Mouse (Mus musculus) stomach, embryonic 14.5 days (tissue): ENCODE measurements at regions not wholly inside any gene's neighbourhood (a gene's known extent, or its start where the extent isn't known, plus 50 kb on each side); places are given as distances from the start of the nearest gene placed in this dataset.

Experiments
- ATAC-seq: fragments of 200-750 bp; cut with Nextera tagmentation; 2 replicates; pipeline ENCODE4 v1.8.0; 2017; ENCODE audit warnings: low read depth, moderate TSS enrichment; ENCODE audit not compliant: insufficient number of reproducible peaks, insufficient read depth, low FRiP score
- H3K27ac ChIP-seq: fragments of 300-500 bp; sonication (generic); 2 replicates; pipeline ENCODE4 v1.5.1; 2014; ENCODE audit warnings: mild to moderate bottlenecking, low read length, moderate library complexity, mixed read lengths
- H3K27me3 ChIP-seq: fragments of 300-500 bp; sonication (generic); 2 replicates; pipeline ENCODE4 v1.6.1; 2014; ENCODE audit warnings: low read length, control low read depth, mixed read lengths; ENCODE audit not compliant: control insufficient read depth, insufficient read depth
- H3K36me3 ChIP-seq: fragments of 300-500 bp; sonication (generic); 2 replicates; pipeline ENCODE4 v1.6.1; 2014; ENCODE audit warnings: mild to moderate bottlenecking, control low read depth, low read length, moderate library complexity, mixed read lengths; ENCODE audit not compliant: control insufficient read depth, insufficient read depth
- H3K4me1 ChIP-seq: fragments of 300-500 bp; sonication (generic); 2 replicates; pipeline ENCODE4 v1.6.1; 2014; ENCODE audit warnings: low read length, control low read depth, mixed read lengths; ENCODE audit not compliant: control insufficient read depth, insufficient read depth
- H3K4me2 ChIP-seq: fragments of 300-500 bp; sonication (generic); replicated peaks from 2 replicates; pipeline ENCODE4 v1.6.1; 2014; ENCODE audit warnings: low read depth, low read length, control low read depth
- H3K4me3 ChIP-seq: fragments of 300-500 bp; sonication (generic); 2 replicates; pipeline ENCODE4 v1.5.1; 2014; ENCODE audit warnings: low read depth, low read length, control low read depth
- H3K9ac ChIP-seq: fragments of 300-500 bp; sonication (generic); replicated peaks from 2 replicates; pipeline ENCODE4 v1.6.1; 2014; ENCODE audit warnings: low read depth, mild to moderate bottlenecking, control low read depth, low read length, moderate library complexity, mixed read lengths
- H3K9me3 ChIP-seq: fragments of 300-500 bp; sonication (generic); 2 replicates; pipeline ENCODE4 v1.6.1; 2016; ENCODE audit warnings: low read depth, low read length, control low read depth; ENCODE audit not compliant: control insufficient read depth
- WGBS: fragments of 180-500 bp; shearing (Covaris S2); extraction: QIAGEN DNeasy Blood & Tissue Kit; methylation state at CpG from one replicate; pipeline ENCODE4 v1.1.7; 2014; 5-methylcytosine and 5-hydroxymethylcytosine counted together

GRCm38 (mm10) chr3:34757130-34757529 lies 106.9 kb downstream of the Sox2 start:
- 66% methylated on average over 6 of the region's 6 CpGs for WGBS
- no peak for ATAC-seq
- H3K9me3 ChIP-seq: no peaks in the 10 kb centered on the region
- no peak overlapping the region for H3K9ac ChIP-seq
- H3K27ac ChIP-seq: no peak overlapping the region
- no peaks in the 10 kb centered on the region for H3K27me3 ChIP-seq
- H3K4me1 ChIP-seq: no peaks in the 10 kb centered on the region
- H3K4me2 ChIP-seq: no peak overlapping the region
- no peaks in the 10 kb centered on the region for H3K36me3 ChIP-seq
- no peak overlapping the region for H3K4me3 ChIP-seq

- no peaks in the 10 kb centered on the region for H3K27me3 ChIP-seq
- no peak overlapping the region for H3K4me3 ChIP-seq
- H3K9ac ChIP-seq: no peak overlapping the region
- ATAC-seq: no peak
- no peaks in the 10 kb centered on the region for H3K9me3 ChIP-seq
- H3K36me3 ChIP-seq: no peaks in the 10 kb centered on the region
- no peak overlapping the region for H3K27ac ChIP-seq
- 32% methylated on average over 13 of the region's 13 CpGs for WGBS
- H3K4me2 ChIP-seq: no peak overlapping the region
- H3K4me1 ChIP-seq: no peaks in the 10 kb centered on the region
Observed at GRCm38 (mm10) chr3:34757813-34758510, 107.8 kb downstream of the Sox2 start.

GRCm38 (mm10) chr3:34759942-34760640 lies 109.9 kb downstream of the Sox2 start:
- Histone ChIP-seq H3K27ac (no peak overlapping the region), H3K4me3 (no peak overlapping the region), H3K4me2 (no peak overlapping the region), H3K27me3 (no peaks in the 10 kb centered on the region), H3K4me1 (no peaks in the 10 kb centered on the region), H3K36me3 (no peaks in the 10 kb centered on the region), H3K9me3 (no peaks in the 10 kb centered on the region), H3K9ac (no peak overlapping the region)
- ATAC-seq: no peak
- 70% methylated on average over 19 of the region's 19 CpGs for WGBS

- WGBS: 70% methylated on average over 7 of the region's 7 CpGs
- Histone ChIP-seq H3K9me3 (no peaks in the 10 kb centered on the region), H3K27ac (no peak overlapping the region), H3K9ac (no peak overlapping the region), H3K36me3 (no peaks in the 10 kb centered on the region), H3K4me2 (no peak overlapping the region), H3K27me3 (no peaks in the 10 kb centered on the region), H3K4me3 (no peak overlapping the region), H3K4me1 (no peaks in the 10 kb centered on the region)
- no peak for ATAC-seq
Observed at GRCm38 (mm10) chr3:34761162-34761769, 111.1 kb downstream of the Sox2 start.

GRCm38 (mm10) chr3:34761783-34762182 lies 111.6 kb downstream of the Sox2 start:
- H3K4me2 ChIP-seq: no peak overlapping the region
- H3K9me3 ChIP-seq: no peaks in the 10 kb centered on the region
- no peak for ATAC-seq
- H3K4me3 ChIP-seq: no peak overlapping the region
- no peaks in the 10 kb centered on the region for H3K27me3 ChIP-seq
- no peaks in the 10 kb centered on the region for H3K4me1 ChIP-seq
- no peak overlapping the region for H3K9ac ChIP-seq
- no peak overlapping the region for H3K27ac ChIP-seq
- no peaks in the 10 kb centered on the region for H3K36me3 ChIP-seq
- WGBS: 96% methylated on average over 4 of the region's 4 CpGs

- no peak overlapping the region for H3K4me2 ChIP-seq
- no peak for ATAC-seq
- 69% methylated on average over 2 of the region's 2 CpGs for WGBS
Observed at GRCm38 (mm10) chr3:34764559-34764958, 114.4 kb downstream of the Sox2 start.

GRCm38 (mm10) chr3:34765151-34765550 lies 114.9 kb downstream of the Sox2 start:
- no peaks in the 10 kb centered on the region for H3K9me3 ChIP-seq
- no peaks in the 10 kb centered on the region for H3K36me3 ChIP-seq
- no peak for ATAC-seq
- WGBS: 75% methylated on average over 6 of the region's 6 CpGs
- H3K4me2 ChIP-seq: no peak overlapping the region
- no peaks in the 10 kb centered on the region for H3K4me1 ChIP-seq
- H3K27me3 ChIP-seq: no peaks in the 10 kb centered on the region
- no peak overlapping the region for H3K4me3 ChIP-seq
- no peak overlapping the region for H3K9ac ChIP-seq
- H3K27ac ChIP-seq: no peak overlapping the region

More at GRCm38 (mm10) chr3:34764559-34764958, 114.4 kb downstream of the Sox2 start:
- Histone ChIP-seq H3K4me3 (no peak overlapping the region), H3K4me1 (no peaks in the 10 kb centered on the region), H3K9me3 (no peaks in the 10 kb centered on the region), H3K36me3 (no peaks in the 10 kb centered on the region), H3K9ac (no peak overlapping the region), H3K27me3 (no peaks in the 10 kb centered on the region), H3K27ac (no peak overlapping the region)

GRCm38 (mm10) chr3:34769818-34770217 lies 119.6 kb downstream of the Sox2 start:
- H3K27ac ChIP-seq: no peak overlapping the region
- WGBS: 19% methylated on average over 2 of the region's 3 CpGs
- H3K27me3 ChIP-seq: no peaks in the 10 kb centered on the region
- no peaks in the 10 kb centered on the region for H3K36me3 ChIP-seq
- no peaks in the 10 kb centered on the region for H3K9me3 ChIP-seq
- no peak overlapping the region for H3K4me2 ChIP-seq
- no peak overlapping the region for H3K4me3 ChIP-seq
- no peak for ATAC-seq
- H3K9ac ChIP-seq: no peak overlapping the region
- H3K4me1 ChIP-seq: no peaks in the 10 kb centered on the region
